Mouse (Mus musculus): ENCODE measurements at regions not wholly inside any gene's neighbourhood (a gene's known extent, or its start where the extent isn't known, plus 50 kb on each side); places are given as distances from the start of the nearest gene placed in this dataset.

GRCm38 (mm10) chr12:58639478-58639877, 370.4 kb upstream of the Clec14a start:
- WGBS = 20% methylated on average over 1 of the region's 1 CpGs
- H3K36me3 ChIP-seq = no peaks in the 10 kb centered on the region
- no peaks in the 10 kb centered on the region; the same call in 1 of the 2 replicates for H3K27me3 ChIP-seq
- H3K9me3 ChIP-seq = no peaks in the 10 kb centered on the region
- no peak overlapping the region for H3K9ac ChIP-seq
- H3K4me3 ChIP-seq = no peak overlapping the region
- H3K4me2 ChIP-seq (replicated peaks) = no peak overlapping the region
- no peak for ATAC-seq (ENCODE audit: low FRiP score, low read depth)
- no peak overlapping the region for H3K27ac ChIP-seq
- peaks cover 20% of the 10 kb centered on the region for H3K4me1 ChIP-seq

DNA sequence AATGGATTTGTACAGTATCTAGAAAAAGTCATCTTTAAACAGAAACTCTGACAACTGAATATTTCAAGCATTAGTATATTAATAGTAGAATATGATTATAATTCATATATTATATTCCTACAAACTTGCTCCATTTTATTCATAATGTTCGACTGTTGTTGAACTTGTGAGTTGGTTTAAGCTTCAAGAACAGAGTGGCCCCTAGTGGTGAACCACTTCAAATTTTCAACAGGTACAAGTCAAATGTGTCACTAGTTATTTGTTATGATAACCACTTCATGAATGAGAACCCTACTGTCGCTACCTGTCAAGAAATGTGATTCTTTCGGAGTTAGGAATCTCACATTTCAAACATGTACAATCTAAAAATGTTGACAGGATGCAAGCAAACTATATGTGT, 369.2 kb upstream of the Clec14a start:
- 75% methylated on average over 3 of the region's 3 CpGs for WGBS
- Histone ChIP-seq H3K9ac (no peak overlapping the region), H3K4me3 (no peak overlapping the region), H3K4me2 (replicated peaks) (no peak overlapping the region), H3K9me3 (no peaks in the 10 kb centered on the region), H3K4me1 (peaks cover 15% of the 10 kb centered on the region), H3K27ac (no peak overlapping the region), H3K36me3 (no peaks in the 10 kb centered on the region), H3K27me3 (no peaks in the 10 kb centered on the region; the same call in 1 of the 2 replicates)
- ATAC-seq (ENCODE audit: low FRiP score, low read depth) = no peak

DNA sequence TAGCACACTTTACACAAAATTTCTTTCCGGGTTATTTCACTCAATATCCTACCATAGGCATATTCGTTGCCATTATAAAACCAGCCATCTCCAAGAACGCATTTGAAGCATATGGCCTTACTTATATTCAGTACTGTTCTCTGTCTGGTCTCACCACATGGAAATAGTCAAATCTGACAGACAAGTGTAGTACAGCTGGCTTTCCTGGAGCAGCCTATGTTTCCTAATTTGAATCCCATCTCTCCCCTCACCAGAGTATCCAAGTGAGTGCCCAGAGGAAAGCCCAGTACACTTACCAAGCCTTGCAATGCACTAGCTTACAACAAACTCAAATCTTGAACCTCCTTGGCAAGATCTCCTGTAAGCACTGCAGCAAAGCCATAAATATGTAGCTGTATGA, 363.4 kb upstream of the Clec14a start:
- WGBS = 46% methylated on average over 3 of the region's 3 CpGs
- ATAC-seq (ENCODE audit: low FRiP score, low read depth) = peak; percentile 66; the same call in 1 of the 2 replicates

GRCm38 (mm10) chr12:58628817-58629216, 359.7 kb upstream of the Clec14a start:
- H3K27ac ChIP-seq = no peak overlapping the region
- H3K4me2 ChIP-seq (replicated peaks) = no peak overlapping the region
- no peaks in the 10 kb centered on the region for H3K9me3 ChIP-seq
- no peaks in the 10 kb centered on the region for H3K36me3 ChIP-seq
- no peak overlapping the region for H3K4me3 ChIP-seq
- 37% methylated on average over 5 of the region's 5 CpGs for WGBS
- ATAC-seq (ENCODE audit: low FRiP score, low read depth) = no peak
- peaks cover 9% of the 10 kb centered on the region; the same call in 1 of the 2 replicates for H3K4me1 ChIP-seq
- H3K9ac ChIP-seq = no peak overlapping the region
- H3K27me3 ChIP-seq = no peaks in the 10 kb centered on the region

More for the DNA sequence above, 363.4 kb upstream of the Clec14a start:
- no peaks in the 10 kb centered on the region for H3K9me3 ChIP-seq
- no peak overlapping the region for H3K27ac ChIP-seq
- no peak overlapping the region for H3K4me2 ChIP-seq (replicated peaks)
- H3K4me1 ChIP-seq = peaks cover 15% of the 10 kb centered on the region
- H3K9ac ChIP-seq = no peak overlapping the region
- H3K36me3 ChIP-seq = no peaks in the 10 kb centered on the region
- H3K27me3 ChIP-seq = no peaks in the 10 kb centered on the region; the same call in 1 of the 2 replicates
- H3K4me3 ChIP-seq = no peak overlapping the region

GRCm38 (mm10) chr12:58625144-58625543, 356.1 kb upstream of the Clec14a start:
- H3K9ac ChIP-seq = no peak overlapping the region
- H3K36me3 ChIP-seq = no peaks in the 10 kb centered on the region
- peaks cover 4% of the 10 kb centered on the region; the same call in 1 of the 2 replicates for H3K4me1 ChIP-seq
- no peaks in the 10 kb centered on the region for H3K9me3 ChIP-seq
- ATAC-seq (ENCODE audit: low FRiP score, low read depth) = no peak
- H3K4me3 ChIP-seq = no peak overlapping the region
- H3K27ac ChIP-seq = no peak overlapping the region
- 90% methylated on average over 2 of the region's 2 CpGs for WGBS
- no peaks in the 10 kb centered on the region for H3K27me3 ChIP-seq
- H3K4me2 ChIP-seq (replicated peaks) = no peak overlapping the region

DNA sequence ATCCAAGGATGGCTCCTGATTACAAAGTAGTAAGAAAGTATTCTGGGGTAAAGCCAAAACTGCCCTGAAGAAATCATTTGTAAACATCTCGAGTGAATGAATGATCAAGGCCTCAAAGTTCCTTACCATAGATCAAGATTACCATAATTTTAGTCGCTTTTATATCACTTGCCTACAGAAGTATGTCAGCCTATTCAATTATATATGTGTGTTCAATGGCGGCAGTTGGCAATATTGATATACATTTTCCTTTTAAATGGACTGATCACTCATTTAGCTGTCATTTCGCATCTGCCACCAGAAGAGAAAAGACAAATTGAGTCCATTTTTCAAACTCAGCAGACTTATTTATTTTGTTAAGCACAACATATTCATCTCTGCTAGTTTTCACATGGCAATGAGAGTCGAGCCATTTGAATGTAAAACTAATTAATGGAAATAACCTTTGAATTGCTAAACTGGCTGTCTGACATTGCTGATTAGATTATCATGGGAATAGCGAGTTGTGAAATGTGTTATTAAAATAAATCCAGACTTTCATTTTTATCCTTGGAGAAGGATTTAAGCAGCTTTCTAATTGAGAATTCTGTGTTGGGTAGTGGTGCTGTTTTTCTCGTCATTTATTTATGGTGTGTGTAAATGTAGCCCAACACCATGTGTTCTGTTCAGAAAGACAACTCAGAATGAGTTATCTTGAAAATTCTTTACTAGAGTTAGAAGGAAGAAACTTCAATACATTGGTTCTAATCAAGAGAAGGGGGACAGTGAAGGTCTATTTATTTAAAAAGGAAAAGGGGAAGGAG, 350.6 kb upstream of the Clec14a start:
- H3K4me3 ChIP-seq = no peak overlapping the region
- WGBS = 84% methylated on average over 7 of the region's 7 CpGs
- ATAC-seq (ENCODE audit: low FRiP score, low read depth) = no peak
- no peaks in the 10 kb centered on the region for H3K27me3 ChIP-seq
- no peaks in the 10 kb centered on the region for H3K9me3 ChIP-seq
- no peak overlapping the region for H3K4me2 ChIP-seq (replicated peaks)
- no peak overlapping the region for H3K9ac ChIP-seq
- no peaks in the 10 kb centered on the region for H3K4me1 ChIP-seq
- H3K27ac ChIP-seq = no peak overlapping the region
- no peaks in the 10 kb centered on the region for H3K36me3 ChIP-seq

- ATAC-seq (ENCODE audit: low FRiP score, low read depth) = no peak
- no peaks in the 10 kb centered on the region for H3K27me3 ChIP-seq
- 80% methylated on average over 9 of the region's 9 CpGs for WGBS
These were observed 325.7 kb upstream of the Clec14a start for GRCm38 (mm10) chr12:58594781-58595180.

DNA sequence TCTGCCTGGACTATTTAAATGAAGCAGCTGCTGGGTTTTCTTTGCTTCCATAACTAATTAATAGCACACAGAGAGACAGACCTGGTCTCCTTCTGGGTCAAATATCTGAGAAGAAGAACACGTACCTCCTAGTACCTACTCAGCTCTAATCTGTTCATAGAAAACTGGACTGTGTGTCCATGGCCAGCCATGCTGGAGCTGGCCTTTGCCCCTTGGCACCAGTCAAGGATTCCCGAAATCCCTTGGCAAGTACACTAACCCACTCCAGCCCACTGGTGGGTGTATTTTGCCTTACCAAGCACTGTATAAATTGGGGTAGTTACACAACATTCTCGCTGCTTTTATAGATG, 322.4 kb upstream of the Clec14a start:
- Histone ChIP-seq H3K4me3 (no peak overlapping the region), H3K36me3 (no peaks in the 10 kb centered on the region), H3K9me3 (no peaks in the 10 kb centered on the region), H3K27ac (no peak overlapping the region), H3K4me2 (replicated peaks) (no peak overlapping the region), H3K9ac (no peak overlapping the region), H3K4me1 (no peaks in the 10 kb centered on the region), H3K27me3 (no peaks in the 10 kb centered on the region)
- 63% methylated on average over 3 of the region's 3 CpGs for WGBS
- ATAC-seq (ENCODE audit: low FRiP score, low read depth) = no peak

More at GRCm38 (mm10) chr12:58594781-58595180, 325.7 kb upstream of the Clec14a start:
- Histone ChIP-seq H3K4me2 (replicated peaks) (no peak overlapping the region), H3K27ac (no peak overlapping the region), H3K4me3 (no peak overlapping the region), H3K9ac (no peak overlapping the region), H3K4me1 (no peaks in the 10 kb centered on the region), H3K36me3 (no peaks in the 10 kb centered on the region), H3K9me3 (no peaks in the 10 kb centered on the region)

- no peak overlapping the region for H3K9ac ChIP-seq
- no peak for ATAC-seq (ENCODE audit: low FRiP score, low read depth)
- H3K9me3 ChIP-seq = no peaks in the 10 kb centered on the region
- H3K4me2 ChIP-seq (replicated peaks) = no peak overlapping the region
- no peak overlapping the region for H3K4me3 ChIP-seq
- 58% methylated on average over 7 of the region's 7 CpGs for WGBS
- no peak overlapping the region for H3K27ac ChIP-seq
- H3K4me1 ChIP-seq = no peaks in the 10 kb centered on the region
- no peaks in the 10 kb centered on the region for H3K27me3 ChIP-seq
- H3K36me3 ChIP-seq = no peaks in the 10 kb centered on the region
These were observed 321.7 kb upstream of the Clec14a start for GRCm38 (mm10) chr12:58590547-58591479.

GRCm38 (mm10) chr12:58581811-58582572, 312.9 kb upstream of the Clec14a start:
- H3K4me1 ChIP-seq = no peaks in the 10 kb centered on the region
- no peak overlapping the region for H3K27ac ChIP-seq
- ATAC-seq (ENCODE audit: low FRiP score, low read depth) = no peak
- no peak overlapping the region for H3K9ac ChIP-seq
- no peak overlapping the region for H3K4me2 ChIP-seq (replicated peaks)
- H3K27me3 ChIP-seq = no peaks in the 10 kb centered on the region
- H3K4me3 ChIP-seq = no peak overlapping the region
- 87% methylated on average over 5 of the region's 5 CpGs for WGBS
- H3K9me3 ChIP-seq = no peaks in the 10 kb centered on the region
- no peaks in the 10 kb centered on the region for H3K36me3 ChIP-seq

DNA sequence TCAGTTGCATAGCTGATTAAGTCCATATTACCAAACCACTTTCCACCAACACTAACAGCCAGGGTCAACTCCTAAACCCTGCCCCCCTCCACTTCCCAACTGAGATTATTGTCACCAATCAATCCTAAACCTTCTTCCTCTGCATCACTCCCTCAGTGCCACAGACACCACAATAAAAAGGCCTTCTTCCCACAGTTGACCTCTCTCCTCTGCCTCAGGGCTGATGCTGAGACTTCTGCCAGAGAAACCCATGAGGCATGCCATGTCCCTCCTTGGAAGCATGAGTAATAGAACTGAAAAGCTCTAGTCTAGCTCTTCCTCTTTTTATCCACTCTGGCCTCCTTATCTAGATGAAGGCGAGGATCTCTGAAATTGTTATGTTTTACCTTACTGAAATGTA, 300.0 kb upstream of the Clec14a start:
- H3K36me3 ChIP-seq = no peaks in the 10 kb centered on the region
- no peak overlapping the region for H3K4me2 ChIP-seq (replicated peaks)
- no peaks in the 10 kb centered on the region for H3K27me3 ChIP-seq
- no peak overlapping the region for H3K4me3 ChIP-seq
- no peaks in the 10 kb centered on the region for H3K9me3 ChIP-seq
- H3K4me1 ChIP-seq = no peaks in the 10 kb centered on the region
- no peak overlapping the region for H3K27ac ChIP-seq
- no peak overlapping the region for H3K9ac ChIP-seq
- 76% methylated on average over 1 of the region's 1 CpGs for WGBS
- no peak for ATAC-seq (ENCODE audit: low FRiP score, low read depth)

DNA sequence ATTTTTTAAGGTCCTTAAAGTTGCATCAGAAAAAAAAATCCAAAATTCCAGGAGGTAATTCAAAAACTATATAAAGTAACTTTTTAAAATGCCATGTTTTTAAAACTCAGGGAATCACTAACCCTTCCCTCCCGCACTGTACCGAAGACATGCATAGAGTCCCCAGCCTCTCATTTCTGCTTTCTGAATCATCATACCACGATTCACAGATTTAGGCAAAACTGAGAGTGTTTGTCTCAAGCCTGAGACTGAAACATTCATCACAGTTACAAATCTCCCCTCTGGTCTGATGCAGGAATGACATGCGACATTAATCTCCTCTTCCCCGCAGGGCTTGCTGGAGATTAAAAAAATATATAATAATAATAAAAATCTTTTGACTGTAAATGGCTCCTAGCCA, 291.8 kb upstream of the Clec14a start:
- Histone ChIP-seq H3K27ac (no peak overlapping the region), H3K4me1 (peaks cover 14% of the 10 kb centered on the region; the same call in 1 of the 2 replicates), H3K27me3 (no peaks in the 10 kb centered on the region), H3K36me3 (no peaks in the 10 kb centered on the region), H3K9ac (no peak overlapping the region), H3K9me3 (no peaks in the 10 kb centered on the region), H3K4me3 (no peak overlapping the region), H3K4me2 (replicated peaks) (no peak overlapping the region)
- WGBS = 79% methylated on average over 5 of the region's 5 CpGs
- no peak for ATAC-seq (ENCODE audit: low FRiP score, low read depth)
